Mouse (Mus musculus): ENCODE measurements around the gene Mark3. TPM values are rescaled to one million over a fixed set of nuclear protein-coding genes. Genes with fewer than 3 reads are reported as not detected.

Mark3 gene
- polyA plus RNA-seq, 1 experiment: 30.3 TPM

DNA sequence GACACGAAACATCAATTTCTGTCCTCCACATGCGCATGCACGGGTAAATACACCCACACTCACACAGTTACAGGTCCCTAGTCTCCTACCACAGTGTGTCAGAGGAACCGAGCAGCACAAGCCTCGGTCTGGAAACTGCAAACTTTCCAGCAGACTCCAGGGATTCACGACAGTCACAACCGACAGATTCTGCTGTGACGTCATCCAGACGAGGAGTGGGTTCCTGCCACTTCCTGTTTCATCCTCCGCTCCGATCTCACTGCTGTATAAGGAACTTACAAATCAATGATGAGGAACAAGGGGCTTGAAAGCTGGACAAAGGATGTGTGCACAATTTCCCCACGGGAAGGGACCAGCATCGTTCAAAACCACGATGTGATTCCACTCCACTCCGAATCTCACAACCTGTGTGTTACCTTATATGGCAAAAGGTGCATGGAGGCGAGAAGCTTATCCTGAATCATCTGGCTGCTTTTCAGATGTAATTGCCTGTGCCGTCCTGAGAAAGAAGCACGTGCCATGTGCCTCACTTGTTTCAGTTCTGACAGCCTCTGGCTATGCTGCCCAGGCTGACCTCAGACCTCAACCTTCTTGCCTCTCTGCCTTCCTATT is 14.6 kb upstream of the Mark3 start:
- no peak for DNase-seq (ENCODE audit: low read depth)

DNA sequence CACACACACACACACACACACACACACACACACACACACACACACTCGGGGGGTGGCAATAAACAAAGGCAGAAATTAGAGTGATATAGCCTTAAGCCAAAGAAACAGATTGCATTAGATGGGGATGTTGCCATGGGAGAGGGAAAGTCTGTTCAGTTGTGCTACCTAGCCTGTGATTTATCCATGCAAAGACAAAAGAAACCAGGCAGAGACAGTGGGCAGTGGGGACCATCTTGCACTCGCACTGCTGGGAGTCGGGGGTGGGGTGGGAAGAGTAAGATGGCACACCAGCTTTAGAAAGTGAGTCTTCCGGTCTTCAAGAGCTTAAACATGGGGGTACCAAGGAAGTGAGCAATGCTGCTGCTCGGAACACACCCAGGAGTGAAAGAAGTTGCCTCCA is 14.0 kb upstream of the Mark3 start:
- no peak for DNase-seq (ENCODE audit: low read depth)

- DNase-seq (ENCODE audit: low read depth): no peak
Observed at GRCm38 (mm10) chr12:111562276-111562814, 12.0 kb upstream of the Mark3 start.

DNA sequence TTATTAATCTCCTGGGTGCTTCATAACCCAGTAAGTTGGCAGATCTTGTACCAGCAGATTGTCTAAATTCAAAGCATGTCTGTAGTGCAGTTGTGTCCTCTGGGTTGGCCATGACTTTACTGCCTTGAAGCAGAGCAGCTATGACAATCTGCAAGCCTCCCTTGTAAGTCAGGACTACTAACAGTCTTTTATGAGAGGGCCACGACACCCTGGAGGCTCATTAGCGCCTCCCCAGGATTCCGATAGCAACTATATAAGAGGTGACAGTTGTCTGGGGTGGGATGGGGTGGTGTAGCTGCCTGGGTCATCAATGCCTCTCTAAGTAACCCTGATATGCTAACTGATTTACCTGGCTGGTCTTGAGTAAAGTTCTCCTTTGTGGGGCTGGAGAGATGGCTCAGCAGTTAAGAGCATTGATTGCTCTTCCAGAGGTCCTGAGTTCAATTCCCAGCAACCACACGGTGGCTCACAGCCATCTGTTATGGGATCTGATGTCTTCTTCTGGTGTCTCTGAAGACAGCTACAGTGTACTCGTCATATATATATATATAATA is 11.2 kb upstream of the Mark3 start:
- no peak for DNase-seq (ENCODE audit: low read depth)

DNA sequence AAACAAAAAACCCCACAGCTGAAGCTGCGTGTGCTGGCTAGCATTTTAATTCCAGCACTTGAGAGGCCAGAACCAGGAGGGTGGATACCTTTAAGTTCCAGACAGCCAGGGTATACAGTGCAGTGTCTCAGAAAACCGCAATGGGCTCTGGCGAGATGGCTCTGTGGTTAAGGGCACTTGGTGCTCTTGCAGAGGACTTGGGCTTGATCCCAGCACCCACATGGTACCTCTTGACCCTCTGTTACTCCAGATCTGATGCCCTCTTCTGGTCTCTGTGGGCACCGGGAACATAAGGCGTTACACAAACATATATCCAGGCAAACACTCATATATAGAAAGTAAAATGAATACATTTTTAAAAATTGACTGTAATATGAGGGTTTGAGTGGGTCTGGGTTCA is 9.0 kb upstream of the Mark3 start:
- no peak for DNase-seq (ENCODE audit: low read depth)

DNA sequence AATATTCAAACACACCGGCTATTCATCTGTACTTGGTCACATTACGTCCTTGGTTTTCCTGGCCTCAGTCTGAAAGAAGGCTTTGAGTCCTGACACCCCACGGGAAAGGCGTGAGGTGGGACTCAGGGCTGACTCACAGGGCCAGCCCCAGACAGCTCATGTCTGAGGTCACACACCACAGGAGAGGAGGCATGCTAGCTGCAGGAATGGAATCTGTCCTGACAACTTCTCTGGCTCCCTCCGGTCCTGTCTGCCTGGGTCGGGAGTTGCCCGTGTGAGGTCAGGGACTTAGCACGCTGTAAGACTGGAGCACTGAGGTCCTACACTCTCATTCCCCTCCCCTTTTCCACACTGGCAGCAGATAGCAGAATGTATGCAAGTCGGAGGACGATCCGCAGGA is 5.5 kb upstream of the Mark3 start:
- DNase-seq (ENCODE audit: low read depth): no peak

DNA sequence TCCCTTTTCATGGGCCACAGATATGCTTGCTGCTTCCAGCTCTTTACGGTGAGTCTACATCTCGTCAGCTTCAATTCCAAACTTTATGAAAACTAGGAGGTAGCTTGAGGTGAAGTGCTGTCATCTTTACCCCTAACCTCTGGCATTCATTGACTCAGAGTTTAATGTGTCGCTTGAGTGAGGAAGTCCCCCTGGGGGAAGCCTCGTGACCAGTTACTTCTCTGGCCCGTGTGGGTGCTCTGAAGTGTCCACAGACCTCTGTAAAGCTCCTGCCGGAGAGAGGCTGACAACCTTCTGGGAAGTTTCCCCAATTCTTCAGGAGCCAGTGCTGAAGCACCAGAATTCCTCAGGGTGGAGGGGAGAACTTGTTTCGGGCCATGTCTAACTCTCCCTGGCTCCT is 1.9 kb upstream of the Mark3 start:
- no peak for DNase-seq (ENCODE audit: low read depth)

DNA sequence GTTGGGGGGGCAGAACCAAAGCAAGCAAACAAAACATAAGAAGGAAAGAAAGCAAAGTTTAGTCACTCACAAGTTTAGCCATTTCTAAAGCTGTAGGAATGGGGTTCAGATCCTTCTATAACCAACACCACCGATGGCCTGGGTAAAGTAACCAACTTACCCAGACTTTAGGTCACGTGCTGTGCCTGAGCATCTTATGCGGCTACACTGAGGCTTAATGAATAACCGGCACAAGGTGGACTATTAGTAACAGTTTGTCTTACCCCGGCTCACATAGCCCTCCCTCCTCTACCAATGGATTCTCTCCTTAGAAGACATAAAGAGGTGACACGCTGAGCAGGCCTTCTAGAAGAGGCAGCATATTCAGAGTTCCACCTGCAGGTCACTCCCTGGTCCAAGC is 1.0 kb upstream of the Mark3 start:
- DNase-seq (ENCODE audit: low read depth): no peak

DNA sequence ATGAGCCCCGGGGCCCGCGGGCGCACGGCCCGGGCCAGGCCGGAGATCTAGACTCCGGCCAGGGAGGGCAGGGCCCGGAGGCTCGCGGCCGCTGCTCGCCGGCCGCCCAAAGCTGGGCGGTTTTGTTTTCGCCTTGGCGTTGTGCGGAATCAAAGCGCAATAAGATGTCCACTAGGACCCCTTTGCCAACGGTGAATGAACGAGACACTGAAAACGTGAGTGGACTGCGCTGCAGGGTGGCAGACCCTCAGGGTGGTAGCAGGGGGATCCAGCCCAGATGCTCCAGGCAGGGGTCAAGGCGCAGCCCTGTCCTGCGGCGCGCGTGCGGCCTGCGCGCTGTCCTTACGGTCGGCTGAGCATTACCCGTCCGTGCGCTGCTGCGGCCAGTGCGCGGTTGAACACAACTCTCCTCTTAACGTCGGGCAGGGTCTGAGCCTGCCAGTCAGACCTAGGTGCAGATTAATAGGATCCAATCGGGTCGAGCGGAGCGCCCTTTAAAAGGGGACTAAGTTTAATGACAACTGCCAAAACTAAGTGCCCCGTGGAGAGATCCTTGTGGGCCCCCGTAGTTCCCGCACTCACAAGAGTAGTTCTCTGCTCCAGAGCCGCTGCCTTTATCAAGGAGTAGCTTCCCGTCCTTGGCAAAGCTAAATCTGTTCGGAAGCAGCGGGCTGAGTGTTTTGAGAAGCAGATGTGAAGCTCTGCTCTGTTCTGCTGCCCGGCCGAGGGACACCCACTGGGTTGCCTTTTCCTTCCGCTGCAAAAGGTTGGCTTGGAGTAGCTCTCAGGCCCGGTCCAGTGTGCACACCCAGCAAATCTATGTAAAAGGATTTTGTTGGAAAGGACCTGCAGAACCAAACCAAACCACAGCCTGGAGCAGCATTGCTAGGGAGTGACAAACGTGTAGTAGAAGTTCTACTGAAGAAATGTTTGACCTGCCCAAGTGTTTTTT is 840 bp downstream of the Mark3 start:
- no peak for DNase-seq (ENCODE audit: low read depth)

- no peak for DNase-seq (ENCODE audit: low read depth)
Observed at GRCm38 (mm10) chr12:111583058-111583457, 8.7 kb downstream of the Mark3 start.

DNA sequence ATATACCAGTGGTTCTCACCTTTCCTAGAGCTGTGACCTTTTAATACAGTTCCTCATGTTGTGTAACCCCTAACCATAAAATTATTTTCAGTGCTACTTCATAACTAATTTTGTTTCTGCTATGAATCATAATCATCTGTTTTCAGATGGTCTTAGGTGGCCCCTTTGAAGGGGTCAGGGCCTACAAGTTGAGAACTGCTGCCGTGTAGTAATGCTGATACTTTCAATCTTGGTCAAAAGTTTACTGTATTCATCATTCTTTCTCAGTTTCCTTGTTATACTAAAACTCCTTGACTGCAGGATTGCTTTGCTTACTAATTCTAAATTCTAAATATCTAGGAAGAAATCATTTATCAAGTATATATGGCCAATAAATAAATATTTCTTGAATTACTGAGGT is 10.1 kb downstream of the Mark3 start:
- DNase-seq (ENCODE audit: low read depth): no peak

- DNase-seq (ENCODE audit: low read depth): no peak
Observed at GRCm38 (mm10) chr12:111587252-111587651, 12.9 kb downstream of the Mark3 start.

- no peak for DNase-seq (ENCODE audit: low read depth)
Observed at GRCm38 (mm10) chr12:111592407-111593021, 18.2 kb downstream of the Mark3 start.

GRCm38 (mm10) chr12:111593775-111594174 is 19.5 kb downstream of the Mark3 start:
- DNase-seq (ENCODE audit: low read depth): no peak

DNA sequence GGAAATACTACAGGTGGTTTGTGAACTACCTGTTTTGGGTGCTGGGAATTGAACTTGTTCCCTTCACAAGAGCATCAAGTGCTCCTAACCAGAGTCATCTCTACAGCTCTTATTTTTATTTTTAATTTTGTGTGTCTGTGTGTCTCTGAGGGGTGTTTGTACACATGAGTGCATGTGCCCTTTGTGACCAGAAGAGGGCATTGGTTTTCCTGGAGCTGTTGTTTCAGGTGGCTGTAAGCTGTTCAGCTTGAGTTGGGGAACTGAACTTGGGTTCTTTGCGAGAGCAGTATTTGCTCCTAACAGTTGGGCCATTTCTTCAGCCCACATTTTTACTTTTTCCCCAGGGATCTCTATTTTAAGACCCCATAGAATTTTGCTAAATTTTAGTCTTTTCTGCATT is 23.0 kb downstream of the Mark3 start:
- DNase-seq (ENCODE audit: low read depth): no peak

- no peak for DNase-seq (ENCODE audit: low read depth)
Observed at GRCm38 (mm10) chr12:111598902-111599301, 24.6 kb downstream of the Mark3 start.

- DNase-seq (ENCODE audit: low read depth): no peak
Observed at GRCm38 (mm10) chr12:111599640-111600039, 25.3 kb downstream of the Mark3 start.

DNA sequence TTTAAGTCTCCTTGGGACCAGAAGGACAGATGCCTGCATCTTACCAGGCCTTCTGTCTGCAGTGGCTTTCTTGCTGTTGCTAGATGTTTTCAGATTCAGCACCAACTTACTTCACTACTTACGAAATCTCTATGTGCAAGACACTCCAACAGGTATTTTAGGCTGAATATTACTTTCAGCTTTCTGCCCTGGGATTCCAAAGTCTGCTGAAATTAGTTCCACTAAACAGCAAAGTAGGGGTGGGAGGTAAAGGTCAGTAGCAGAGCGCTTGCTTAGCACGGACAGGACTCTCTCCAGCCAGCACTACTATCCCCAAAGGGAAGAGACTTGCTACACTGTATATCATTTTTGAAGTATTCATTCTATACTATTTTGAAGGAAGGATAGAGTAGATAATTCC is 29.5 kb downstream of the Mark3 start:
- DNase-seq (ENCODE audit: low read depth): no peak

GRCm38 (mm10) chr12:111605619-111606018 is 31.3 kb downstream of the Mark3 start:
- DNase-seq (ENCODE audit: low read depth): no peak

GRCm38 (mm10) chr12:111608015-111608414 is 33.7 kb downstream of the Mark3 start:
- no peak for DNase-seq (ENCODE audit: low read depth)

GRCm38 (mm10) chr12:111614475-111615141 is 40.3 kb downstream of the Mark3 start:
- DNase-seq (ENCODE audit: low read depth): no peak

- DNase-seq (ENCODE audit: low read depth): no peak
Observed at GRCm38 (mm10) chr12:111618266-111618665, 43.9 kb downstream of the Mark3 start.

Data from gonadal fat pad, adult 2 months (tissue).